Mouse (Mus musculus) WW6 (cell line): ENCODE results near the gene E330021D16Rik.
A peak's percentile ranks its signal among the peaks of the same experiment; 100 is the strongest.

Source experiments
- DNase-seq: peaks from one replicate; pipeline ENCODE4 v3.0.0-alpha.2; 2013; ENCODE audit warnings: low read depth, low spot score

Gene E330021D16Rik

DNA sequence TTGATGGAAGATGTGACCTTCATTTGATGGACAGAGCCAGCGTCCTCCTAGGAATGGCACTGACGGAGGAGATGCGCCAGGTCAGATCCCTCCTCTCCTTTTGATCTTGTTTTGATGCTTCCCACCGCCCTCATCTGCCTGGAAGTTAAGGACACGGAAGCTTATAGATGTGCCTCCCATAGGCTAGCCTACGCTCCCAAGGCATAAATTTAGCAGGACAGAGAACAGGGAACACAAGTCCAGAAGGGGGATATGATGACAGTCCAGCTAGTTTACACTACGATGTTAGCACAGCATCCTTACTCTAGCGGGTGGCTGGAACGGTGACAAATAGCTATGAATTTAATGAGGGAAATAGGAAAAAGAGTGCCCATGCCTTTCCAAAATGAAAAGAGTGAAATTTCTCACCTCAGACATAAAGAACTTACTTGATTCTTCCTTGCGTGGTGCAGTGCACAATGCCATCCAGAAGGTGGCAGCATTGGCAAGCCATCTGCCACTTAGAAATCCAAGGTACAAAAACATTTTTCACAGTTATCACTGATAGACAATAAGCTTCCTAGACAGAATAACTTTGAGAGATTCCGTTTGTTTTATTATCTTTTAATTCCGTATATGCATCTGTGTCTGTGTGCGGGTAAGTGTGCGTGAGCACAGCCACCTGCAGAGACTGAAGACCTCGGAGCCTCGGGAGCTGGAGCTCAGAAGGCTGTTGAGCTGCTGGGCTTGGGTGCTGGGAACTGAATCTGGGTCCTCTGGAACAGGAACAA lies 6.9 kb upstream of the E330021D16Rik start:
- DNase-seq = peak; percentile 45

DNA sequence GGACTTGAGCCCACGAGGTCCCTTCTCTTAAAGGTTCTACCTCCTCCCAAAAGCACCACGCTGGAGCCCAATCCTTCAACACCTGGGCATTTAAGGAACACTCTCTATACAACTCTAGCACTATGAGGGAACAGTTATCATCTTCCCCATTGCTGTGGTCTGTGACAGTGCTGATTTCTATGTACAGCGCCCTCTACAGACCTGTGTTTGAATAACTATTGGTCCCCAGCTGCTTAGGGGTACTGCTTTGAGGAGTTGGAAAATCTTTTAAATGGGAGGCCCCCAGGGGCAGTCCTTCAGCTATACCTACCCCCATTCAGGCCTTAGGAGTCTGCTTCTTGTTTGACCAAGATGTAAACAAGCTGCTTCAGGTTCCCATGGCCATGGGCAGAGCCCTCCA lies 5.7 kb upstream of the E330021D16Rik start:
- DNase-seq = peak; percentile 26

DNA sequence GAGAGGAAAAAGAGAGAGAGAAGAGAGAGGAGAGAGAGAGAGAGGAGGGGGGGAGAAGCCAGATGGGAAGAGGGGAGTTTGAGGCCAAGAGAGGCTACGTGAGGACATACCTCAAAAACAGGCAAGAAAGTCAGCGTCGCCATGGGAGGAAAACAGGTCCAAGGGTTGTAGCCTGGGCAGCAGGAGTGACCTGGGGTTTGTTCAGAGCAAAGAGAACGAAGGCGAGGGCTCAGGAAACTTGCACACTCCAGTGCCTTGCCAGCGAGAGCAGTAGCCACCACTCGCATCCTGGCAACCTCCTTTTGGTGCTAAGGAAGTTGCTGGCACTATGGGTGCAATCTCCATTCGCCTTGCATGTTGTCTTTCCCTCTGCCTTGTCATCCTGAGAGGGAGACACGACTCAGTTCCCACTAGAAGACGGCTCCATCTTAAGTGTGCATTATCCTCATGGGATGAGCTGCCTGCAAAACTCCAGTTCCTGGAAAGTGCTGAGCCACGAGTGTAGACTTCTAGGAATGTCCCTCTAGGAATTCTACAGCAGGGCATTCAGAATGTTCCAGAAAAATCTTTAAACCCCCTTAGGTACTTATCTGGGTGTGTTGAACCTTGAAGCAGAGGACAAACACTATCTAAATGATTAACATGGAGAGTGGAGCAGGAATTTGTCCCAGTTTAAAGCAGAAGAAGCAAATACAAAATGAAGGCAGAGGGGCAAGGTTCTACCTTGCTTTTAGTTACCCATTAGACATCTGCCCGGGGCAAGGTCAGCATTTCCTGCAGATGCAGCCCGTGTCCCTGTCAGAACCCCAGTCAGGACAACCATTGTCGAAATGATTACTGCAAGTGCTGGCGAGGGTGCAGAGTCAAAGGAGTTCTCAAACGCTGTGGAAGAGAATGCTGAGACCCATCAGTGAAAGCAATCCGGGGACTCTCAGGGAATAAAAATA lies 3.8 kb upstream of the E330021D16Rik start:
- DNase-seq = no peak

DNA sequence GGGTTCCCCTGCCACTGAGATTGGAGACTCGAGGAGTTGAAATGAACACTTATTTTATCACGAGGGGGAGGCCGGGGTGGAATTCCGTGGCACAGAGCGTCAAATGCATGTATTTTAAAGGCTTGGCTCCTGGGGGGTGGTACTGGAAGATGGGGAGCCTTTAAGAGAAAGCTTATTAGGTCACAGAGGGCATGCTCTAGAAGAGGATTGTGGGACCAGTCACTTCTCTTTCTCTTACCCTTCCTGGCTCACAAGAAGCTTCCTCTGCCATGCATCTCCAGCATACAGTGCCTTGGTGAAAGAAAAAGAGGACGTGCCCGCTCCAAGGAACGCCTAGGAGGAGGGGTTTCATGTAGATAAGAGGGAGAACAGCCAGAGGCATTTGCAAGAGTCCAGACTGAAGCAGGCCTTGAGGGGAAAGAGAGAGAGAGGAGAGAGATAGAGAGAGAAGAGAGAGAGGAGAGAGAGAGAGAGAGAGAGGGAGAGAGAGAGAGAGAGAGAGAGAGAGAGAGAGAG lies 3.0 kb upstream of the E330021D16Rik start:
- no peak for DNase-seq

DNA sequence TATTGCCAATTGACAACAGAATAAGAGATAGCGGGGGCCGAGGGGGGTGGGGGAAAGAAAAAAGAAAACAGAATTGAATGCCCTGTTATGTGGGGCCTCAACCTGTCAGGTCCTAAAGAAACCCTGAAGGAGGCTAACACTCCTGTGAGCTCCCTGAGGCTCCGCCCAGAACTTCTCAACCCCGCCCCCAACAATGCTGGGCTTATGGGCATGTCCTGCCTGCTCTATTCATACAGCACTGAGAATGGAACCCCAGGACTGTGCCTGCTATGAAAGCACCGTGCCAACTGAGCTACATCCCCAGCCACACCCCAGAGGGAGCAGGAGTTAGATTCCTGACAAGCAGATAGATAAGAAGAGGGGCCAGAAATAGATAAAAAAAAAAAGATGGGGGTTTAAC lies 2.5 kb upstream of the E330021D16Rik start:
- no peak for DNase-seq

DNA sequence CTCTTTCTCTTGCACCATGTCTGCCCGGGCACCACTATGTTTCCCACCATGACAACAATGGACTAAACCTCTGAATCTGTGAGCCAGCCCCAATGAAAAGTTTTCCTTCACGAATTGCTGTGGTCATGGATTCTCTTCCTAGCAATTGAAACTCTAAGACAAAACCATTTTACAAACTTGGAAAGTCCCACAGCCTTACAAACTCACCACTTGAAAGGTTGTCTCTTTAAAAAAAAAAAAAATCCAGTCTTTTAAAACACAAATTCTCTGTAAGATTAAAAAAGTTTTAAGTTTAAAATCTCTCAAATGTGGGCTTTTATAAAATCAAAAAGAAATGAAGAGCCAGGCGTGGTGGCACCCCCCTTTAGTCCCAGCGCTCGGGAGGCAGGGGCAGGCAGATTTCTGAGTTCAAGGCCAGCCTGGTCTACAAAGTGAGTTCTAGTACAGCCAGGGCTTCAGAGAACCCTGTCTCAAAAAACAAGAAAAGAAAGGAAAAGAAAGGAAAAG lies 1.5 kb downstream of the E330021D16Rik start:
- DNase-seq = no peak

DNA sequence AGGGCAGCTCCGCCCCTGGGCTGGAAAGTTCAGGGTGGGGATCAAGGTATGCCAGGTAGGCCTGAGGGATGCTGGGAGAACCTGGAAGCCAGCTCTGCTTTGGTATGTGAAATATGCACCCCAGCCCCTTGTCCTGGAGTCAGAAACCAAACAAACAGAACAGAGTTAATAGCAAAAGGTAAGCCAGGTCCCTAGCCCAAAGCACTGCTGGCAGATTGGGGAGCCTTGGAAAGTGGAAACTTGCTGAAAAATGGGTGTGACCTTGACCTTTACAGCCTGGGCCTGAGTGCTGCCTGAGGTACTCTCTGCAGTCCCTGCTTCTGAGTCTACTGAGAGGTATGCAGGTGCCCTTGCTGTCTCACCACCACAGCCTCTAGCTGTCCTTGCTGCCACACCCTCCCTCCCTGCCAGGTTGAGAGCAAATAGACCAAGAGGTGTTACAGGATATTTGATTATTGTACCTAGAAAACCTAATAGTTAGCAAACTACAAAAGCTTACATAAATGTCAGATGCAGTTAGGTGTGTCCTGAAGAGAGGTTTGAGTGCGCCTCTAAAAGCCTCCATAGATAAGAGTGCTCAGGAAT lies 7.7 kb downstream of the E330021D16Rik start:
- no peak for DNase-seq

DNA sequence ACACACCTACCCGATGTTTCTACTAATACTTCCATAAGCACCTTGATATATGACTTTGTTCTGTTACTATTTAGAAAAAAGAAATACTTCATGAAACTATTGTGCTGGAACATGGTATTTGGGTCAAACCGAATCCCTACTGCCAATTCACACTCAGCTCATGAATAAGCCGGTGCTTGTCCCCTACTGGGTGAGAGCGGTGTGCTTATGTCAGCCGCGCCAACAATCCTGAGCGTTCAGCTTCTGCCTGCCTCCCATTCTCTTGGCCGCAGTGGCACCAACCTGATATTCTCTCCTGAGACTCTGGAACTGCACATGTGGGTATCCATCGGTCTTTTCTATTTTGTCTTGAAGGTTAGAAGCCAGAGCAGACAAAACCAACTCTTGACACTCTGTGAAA lies 18.5 kb downstream of the E330021D16Rik start:
- no peak for DNase-seq

DNA sequence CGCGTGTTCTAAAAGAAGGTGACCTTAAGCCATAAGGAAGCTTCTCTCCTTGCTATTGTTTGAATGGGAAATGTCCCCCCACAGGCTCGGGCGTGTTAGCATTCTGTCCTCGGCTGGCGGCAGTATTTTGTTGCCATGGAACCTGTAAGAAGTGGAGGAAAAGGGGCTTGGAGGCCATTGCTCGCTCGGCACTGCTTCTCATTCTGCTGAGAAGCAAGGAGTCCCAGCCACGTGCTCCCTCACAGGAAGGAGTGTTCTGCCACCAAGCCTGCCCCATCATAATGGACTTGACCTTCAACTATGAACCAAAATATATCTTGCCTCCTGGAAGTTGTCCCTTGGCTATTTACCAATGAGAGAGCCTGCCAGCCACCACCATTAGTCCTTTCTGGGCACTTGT lies 25.1 kb downstream of the E330021D16Rik start:
- DNase-seq = no peak

DNA sequence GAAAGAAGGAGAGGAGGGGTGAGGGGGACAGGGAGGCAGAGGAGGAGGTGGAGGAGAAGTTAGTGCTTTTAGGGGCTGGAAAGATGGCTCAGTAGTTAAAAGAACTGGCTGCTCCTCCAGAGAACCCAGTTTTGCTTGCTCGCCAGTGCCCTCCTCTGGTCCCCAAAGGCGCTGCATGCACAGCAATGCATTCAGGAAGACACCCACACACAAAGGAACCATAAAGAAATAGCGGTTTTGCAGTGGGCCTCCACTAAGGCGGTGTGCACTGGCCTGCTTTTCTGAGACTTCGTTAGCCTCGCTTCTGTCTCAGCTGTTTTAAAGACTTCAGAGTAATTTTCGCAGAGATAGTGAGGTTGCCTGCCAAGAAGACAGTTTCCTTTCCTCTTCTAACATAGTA lies 30.1 kb downstream of the E330021D16Rik start:
- DNase-seq = no peak

DNA sequence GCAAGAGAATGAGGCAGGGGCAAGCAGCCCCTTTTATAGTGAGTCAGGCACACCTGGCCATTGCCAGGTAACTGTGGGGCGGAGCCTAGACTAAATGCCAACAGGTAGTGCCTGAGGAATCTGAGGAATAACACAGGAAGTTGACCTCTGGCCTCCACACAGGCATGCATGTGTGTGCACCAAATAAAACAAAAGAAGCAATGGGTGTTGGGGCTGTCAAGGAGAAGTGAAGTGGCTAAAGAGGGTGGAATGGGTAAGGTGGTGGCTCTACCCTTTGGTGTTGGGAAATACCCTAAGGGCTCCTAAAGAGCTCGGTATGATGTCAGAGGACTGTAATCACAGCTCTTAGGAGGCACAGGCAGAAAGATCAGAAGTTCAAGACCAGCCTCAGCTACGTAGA lies 32.2 kb downstream of the E330021D16Rik start:
- no peak for DNase-seq

DNA sequence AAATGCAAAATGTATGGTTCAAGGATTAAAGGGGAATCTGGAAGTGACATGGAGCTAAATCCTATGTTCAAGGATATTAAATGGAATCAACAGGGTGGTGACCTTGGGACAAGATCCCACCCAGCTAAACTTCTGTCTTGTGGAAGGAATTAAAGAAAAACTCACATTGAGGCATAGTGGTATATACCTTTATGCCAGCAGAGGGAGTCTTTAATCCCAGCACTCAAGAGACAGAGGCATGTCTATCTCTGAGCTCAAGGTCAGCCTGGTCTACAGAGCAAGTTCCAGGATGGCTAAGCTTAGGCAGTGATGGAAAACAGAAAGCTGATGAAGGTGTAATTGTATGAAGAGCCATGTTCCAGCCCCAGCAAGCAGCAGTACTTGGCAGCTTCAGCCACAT lies 39.3 kb downstream of the E330021D16Rik start:
- DNase-seq = no peak

DNA sequence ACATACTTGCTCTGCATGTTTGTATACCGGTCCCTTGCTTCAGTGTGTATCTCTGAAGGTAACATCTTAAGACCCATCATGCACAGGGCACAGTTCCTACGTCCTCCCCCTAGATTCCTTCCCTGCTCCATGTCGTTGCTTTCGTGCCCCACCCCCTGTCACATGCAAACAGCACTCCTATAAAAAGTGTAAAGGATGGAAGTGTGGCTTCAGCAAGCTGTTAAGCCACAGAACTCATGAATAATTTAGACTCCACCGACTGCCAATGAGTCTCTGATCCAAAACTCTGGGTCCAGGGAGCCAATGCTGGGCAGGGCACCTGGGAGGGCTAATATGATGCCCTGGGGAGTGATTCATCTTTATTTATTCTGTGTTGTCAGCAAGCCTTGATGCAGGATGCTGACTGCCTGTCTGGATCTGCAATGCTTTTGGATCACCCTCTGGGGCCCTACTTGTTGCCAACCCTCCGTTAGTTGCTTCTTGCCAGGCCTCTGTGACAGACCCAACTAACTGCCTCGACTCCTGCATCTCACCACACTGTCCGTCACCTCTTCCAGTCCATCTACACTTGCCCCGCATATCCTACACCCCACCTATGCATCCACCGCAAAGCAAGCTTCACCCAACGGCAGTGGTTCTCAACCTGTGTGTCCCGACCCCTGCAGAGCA lies 50.8 kb downstream of the E330021D16Rik start:
- DNase-seq = no peak

DNA sequence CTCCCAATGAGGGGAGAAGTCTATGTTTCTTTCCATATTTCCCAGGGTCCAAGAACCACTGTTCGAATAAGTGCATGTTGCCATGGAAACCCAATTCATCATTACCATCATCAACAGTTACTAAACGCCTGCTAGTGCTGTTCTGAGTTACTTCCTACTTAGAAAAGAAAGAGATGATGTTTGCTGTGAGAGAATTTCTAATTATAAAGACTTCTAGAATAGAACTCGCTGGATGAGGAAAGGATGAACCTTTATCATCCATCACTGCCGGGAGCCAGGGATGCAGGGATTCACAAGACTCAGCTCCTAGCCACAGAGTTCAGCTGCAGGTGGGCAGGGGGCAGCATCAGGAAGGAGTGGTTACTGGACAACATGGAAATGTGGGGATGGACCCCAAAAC lies 51.4 kb downstream of the E330021D16Rik start:
- no peak for DNase-seq

DNA sequence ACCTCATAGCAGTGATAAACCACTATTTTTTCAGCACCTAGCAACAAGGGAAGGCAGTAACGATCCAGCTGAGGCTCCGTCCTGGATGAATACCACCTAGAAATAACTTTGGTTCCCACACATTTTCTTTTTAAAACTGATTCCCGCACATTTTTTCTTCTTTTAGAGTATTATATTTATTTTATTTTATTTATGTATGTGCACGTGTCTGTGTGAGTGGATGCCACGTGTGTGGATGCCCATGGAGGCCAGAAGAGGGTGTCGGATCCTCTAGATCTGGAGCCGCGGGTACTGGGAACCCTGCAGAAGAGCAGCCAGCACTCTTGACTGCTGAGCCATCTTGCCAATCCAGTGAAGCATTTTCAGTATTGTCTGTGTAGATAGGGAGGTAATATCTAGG lies 52.1 kb downstream of the E330021D16Rik start:
- DNase-seq = no peak

DNA sequence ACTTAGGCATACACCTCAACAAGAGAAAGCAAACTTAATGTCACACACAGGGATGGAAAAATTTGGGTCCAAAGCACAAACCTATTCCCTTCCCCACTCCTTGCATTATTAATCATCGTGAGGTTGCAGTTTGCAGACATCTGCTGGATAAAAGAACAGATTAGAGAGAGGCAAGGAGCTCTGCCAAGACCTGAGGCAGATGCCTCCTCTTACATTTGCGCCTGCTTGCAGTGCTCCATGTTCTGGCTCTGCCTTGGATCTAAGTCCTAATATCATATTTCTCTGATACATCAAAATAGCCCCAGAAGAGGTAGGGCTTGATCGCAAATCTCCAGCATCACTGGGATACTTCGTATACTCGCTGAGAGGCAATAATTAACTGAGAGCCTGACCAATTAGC lies 56.9 kb downstream of the E330021D16Rik start:
- DNase-seq = no peak

DNA sequence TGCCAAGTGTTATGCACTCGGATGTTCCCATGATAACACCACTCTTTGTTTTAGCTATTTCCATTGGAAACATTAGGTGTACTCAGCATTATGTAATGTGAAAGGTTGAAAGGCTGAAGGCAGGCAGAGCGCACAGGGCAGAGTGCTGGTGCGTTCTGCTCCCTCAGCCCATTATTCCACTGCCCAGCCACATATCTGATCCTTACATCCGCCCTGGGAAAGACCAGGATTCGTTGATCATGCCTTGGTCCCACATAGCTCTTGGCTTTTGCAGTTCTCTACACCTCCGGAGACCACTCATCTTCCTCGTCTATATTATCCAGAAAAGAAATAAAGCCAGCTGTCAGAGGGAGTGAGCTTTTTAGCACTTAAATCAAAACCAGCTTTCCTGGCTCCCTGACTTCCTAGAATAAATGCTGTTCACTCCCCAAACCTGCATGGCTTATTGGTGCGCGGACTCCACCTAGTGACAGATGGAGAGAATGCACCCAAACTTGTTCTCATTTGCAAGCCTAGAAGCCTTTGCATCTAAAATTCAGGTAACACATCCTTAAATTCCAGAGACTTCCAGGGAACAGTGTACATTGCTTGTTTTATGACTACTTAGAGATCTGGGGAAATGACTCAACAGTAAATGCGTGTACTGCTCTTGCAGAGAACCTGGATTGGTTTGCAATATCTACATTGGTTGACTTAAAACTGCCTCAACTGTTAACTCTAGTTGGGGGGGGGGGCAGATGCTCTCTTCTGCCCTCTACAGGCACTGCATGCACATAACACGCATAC lies 61.8 kb downstream of the E330021D16Rik start:
- peak; percentile 71 for DNase-seq
